Mouse (Mus musculus) liver, embryonic 15.5 days (tissue): Measurements from ENCODE around the gene Coro7. TPM values are rescaled to one million over a fixed set of nuclear protein-coding genes. Genes with fewer than 3 reads are reported as not detected.

Experiments used
- ATAC-seq: fragments of 200-750 bp; cut with Nextera tagmentation; 2 replicates; pipeline ENCODE4 v1.8.0; 2017; ENCODE audit warnings: moderate number of reproducible peaks, mild to moderate bottlenecking, moderate library complexity; ENCODE audit not compliant: insufficient read depth
- H3K27ac ChIP-seq: fragments of 300-500 bp; sonication (generic); replicated peaks from 2 replicates; pipeline ENCODE4 v1.5.1; 2015; ENCODE audit warnings: mild to moderate bottlenecking, inconsistent platforms
- H3K27me3 ChIP-seq: fragments of 300-500 bp; sonication (generic); 2 replicates; pipeline ENCODE4 v1.6.1; 2015; ENCODE audit warnings: mild to moderate bottlenecking, inconsistent platforms
- H3K36me3 ChIP-seq: fragments of 300-500 bp; sonication (generic); replicated peaks from 2 replicates; pipeline ENCODE4 v1.6.1; 2015; ENCODE audit warnings: moderate library complexity, mild to moderate bottlenecking, inconsistent platforms
- H3K4me1 ChIP-seq: fragments of 300-500 bp; sonication (generic); replicated peaks from 2 replicates; pipeline ENCODE4 v1.6.1; 2015; ENCODE audit warnings: inconsistent platforms
- H3K4me2 ChIP-seq: fragments of 300-500 bp; sonication (generic); 2 replicates; pipeline ENCODE4 v1.6.1; 2015; ENCODE audit warnings: moderate library complexity, mild to moderate bottlenecking, inconsistent platforms
- H3K4me3 ChIP-seq: fragments of 300-500 bp; sonication (generic); replicated peaks from 2 replicates; pipeline ENCODE4 v1.5.1; 2015; ENCODE audit warnings: mild to moderate bottlenecking, inconsistent platforms
- H3K9ac ChIP-seq: fragments of 300-500 bp; sonication (generic); 2 replicates; pipeline ENCODE4 v1.6.1; 2015; ENCODE audit warnings: moderate library complexity, mild to moderate bottlenecking, inconsistent platforms
- H3K9me3 ChIP-seq: fragments of 300-500 bp; sonication (generic); replicated peaks from 2 replicates; pipeline ENCODE4 v1.6.1; 2016; ENCODE audit warnings: inconsistent platforms
- WGBS: fragments of 180-500 bp; shearing (Covaris S2); methylation state at CpG from one replicate; pipeline ENCODE4 v1.1.7; 2015; ENCODE audit warnings: mixed read lengths; ENCODE audit not compliant: insufficient replicate concordance; 5-methylcytosine and 5-hydroxymethylcytosine counted together
- polyA plus RNA-seq: library from polyadenylated mRNA; unstranded; fragments of >200 nt; fragmentation: Nextera tagmentation; extraction: Ambion mirVana; gene quantifications from 2 replicates; pipeline ENCODE4 v1.2.1, GENCODE M21; 2015

Coro7 gene
- 10.5 and 13.1 TPM in 2 replicates for polyA plus RNA-seq

DNA sequence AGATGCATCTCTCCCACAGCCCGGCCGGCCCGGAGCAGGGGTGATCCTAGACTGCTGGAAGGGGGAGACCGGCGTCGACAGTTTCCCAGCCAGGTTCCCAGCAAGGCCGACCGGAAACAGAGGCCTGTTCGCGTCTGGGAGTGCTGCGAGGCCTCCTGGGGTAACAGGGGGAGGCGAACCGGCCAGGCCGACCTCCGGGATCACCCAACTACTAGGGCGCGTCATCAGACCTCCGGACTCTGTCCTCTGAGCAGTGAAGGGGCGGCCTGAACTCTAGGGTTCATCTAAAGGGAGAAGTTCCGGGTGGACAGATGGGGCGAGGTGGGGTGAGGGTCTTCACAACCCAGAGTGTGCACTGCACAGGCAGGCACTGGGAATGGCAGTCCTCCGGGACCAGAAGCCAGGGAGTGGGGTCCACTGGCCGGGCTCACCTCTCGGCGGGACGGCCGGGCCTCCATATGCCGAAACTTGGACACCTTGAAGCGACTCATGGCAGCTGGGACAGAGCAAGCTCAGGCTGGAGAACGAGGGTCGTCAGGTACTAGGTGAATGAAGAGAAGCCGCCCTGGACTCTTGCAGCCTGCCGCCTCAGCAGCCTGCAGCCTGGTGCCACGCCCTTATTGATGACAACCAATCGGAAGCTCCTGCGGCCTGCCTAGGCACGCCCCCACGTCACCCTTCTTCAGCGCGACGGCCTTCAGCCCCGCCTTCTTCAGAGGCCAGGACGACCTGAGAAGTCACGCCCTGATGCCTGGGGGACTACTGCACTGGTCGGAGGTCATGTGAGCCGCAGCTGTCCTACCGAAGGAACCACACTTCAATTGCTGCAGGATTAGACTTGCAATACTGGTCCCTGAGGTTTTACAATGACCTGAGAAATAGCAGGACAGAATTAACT is at the start of gene Coro7:
Coro7 (minus strand) TSS at position 657 of the 898 bp plus-strand sequence.
- H3K4me1 ChIP-seq, result peaks cover 59% of the 10 kb centered on the region
- ATAC-seq, result peak; percentile 80
- peaks cover 25% of the 10 kb centered on the region for H3K36me3 ChIP-seq
- H3K27me3 ChIP-seq, result no peaks in the 10 kb centered on the region
- H3K9me3 ChIP-seq, result no peaks in the 10 kb centered on the region
- H3K9ac ChIP-seq, result peak within 1 kb of the TSS; percentile 72
- under 1% methylated on average over 47 of the region's 47 CpGs for WGBS
- peak within 1 kb of the TSS; percentile 59 for H3K27ac ChIP-seq
- H3K4me3 ChIP-seq, result peak within 1 kb of the TSS; percentile 74
- H3K4me2 ChIP-seq, result peak within 1 kb of the TSS; percentile 98

GRCm38 (mm10) chr16:4727963-4728362 is 48.4 kb upstream of the Coro7 start:
- 3% methylated on average over 1 of the region's 1 CpGs for WGBS
- peaks cover 36% of the 10 kb centered on the region for H3K4me1 ChIP-seq
- no peaks in the 10 kb centered on the region for H3K9me3 ChIP-seq
- no peaks in the 10 kb centered on the region for H3K36me3 ChIP-seq
- peak overlapping the region; percentile 97 for H3K4me2 ChIP-seq
- no peak overlapping the region for H3K9ac ChIP-seq
- no peak overlapping the region for H3K27ac ChIP-seq
- no peak overlapping the region for H3K4me3 ChIP-seq
- H3K27me3 ChIP-seq, result no peaks in the 10 kb centered on the region
- ATAC-seq, result no peak

- H3K9me3 ChIP-seq, result no peaks in the 10 kb centered on the region
- no peak for ATAC-seq
- no peak overlapping the region for H3K9ac ChIP-seq
- WGBS, result 68% methylated on average over 1 of the region's 1 CpGs
- peak overlapping the region; percentile 12; the same call in 1 of the 2 replicates for H3K27ac ChIP-seq
- H3K36me3 ChIP-seq, result no peaks in the 10 kb centered on the region
- peak overlapping the region; percentile 94 for H3K4me3 ChIP-seq
- peak overlapping the region; percentile 97 for H3K4me2 ChIP-seq
- no peaks in the 10 kb centered on the region for H3K27me3 ChIP-seq
- peaks cover 40% of the 10 kb centered on the region for H3K4me1 ChIP-seq
Measured at GRCm38 (mm10) chr16:4727526-4727925, 47.9 kb upstream of the Coro7 start.

- WGBS, result under 1% methylated on average over 40 of the region's 40 CpGs
- peak; percentile 76 for ATAC-seq
- peak overlapping the region; percentile 94 for H3K4me3 ChIP-seq
- peak overlapping the region; percentile 77 for H3K27ac ChIP-seq
- no peaks in the 10 kb centered on the region for H3K27me3 ChIP-seq
- no peaks in the 10 kb centered on the region for H3K36me3 ChIP-seq
- H3K4me1 ChIP-seq, result peaks cover 49% of the 10 kb centered on the region
- H3K9me3 ChIP-seq, result no peaks in the 10 kb centered on the region
- H3K9ac ChIP-seq, result peak overlapping the region; percentile 94
- peak overlapping the region; percentile 97 for H3K4me2 ChIP-seq
Measured at GRCm38 (mm10) chr16:4726528-4727128, 47.1 kb upstream of the Coro7 start.

- Histone ChIP-seq H3K9ac (peak within 1 kb of the TSS; percentile 94), H3K4me1 (peaks cover 49% of the 10 kb centered on the region), H3K27ac (peak within 1 kb of the TSS; percentile 80), H3K4me2 (peak within 1 kb of the TSS; percentile 97), H3K9me3 (no peaks in the 10 kb centered on the region), H3K27me3 (no peaks in the 10 kb centered on the region), H3K36me3 (no peaks in the 10 kb centered on the region), H3K4me3 (peak within 1 kb of the TSS; percentile 94)
- 3% methylated on average over 35 of the region's 35 CpGs for WGBS
- ATAC-seq, result peak; percentile 92
Measured at GRCm38 (mm10) chr16:4725780-4726527, 46.4 kb upstream of the Coro7 start, which contains the start of gene Hmox2. Gene Hmox2 (plus strand): TSS chr16:4726361.

GRCm38 (mm10) chr16:4725266-4725665 is 45.7 kb upstream of the Coro7 start:
- Histone ChIP-seq H3K4me2 (peak overlapping the region; percentile 97; the same call in 1 of the 2 replicates), H3K4me1 (peaks cover 49% of the 10 kb centered on the region), H3K9ac (peak overlapping the region; percentile 94; the same call in 1 of the 2 replicates), H3K9me3 (no peaks in the 10 kb centered on the region), H3K27me3 (no peaks in the 10 kb centered on the region), H3K36me3 (no peaks in the 10 kb centered on the region), H3K4me3 (no peak overlapping the region), H3K27ac (no peak overlapping the region)
- 76% methylated on average over 4 of the region's 4 CpGs for WGBS
- no peak for ATAC-seq

- Histone ChIP-seq H3K9ac (no peak overlapping the region), H3K4me2 (0 out of 2 replicates have a peak overlapping the region, but pooled peaks have one; percentile 18), H3K4me3 (no peak overlapping the region), H3K4me1 (peaks cover 54% of the 10 kb centered on the region), H3K9me3 (no peaks in the 10 kb centered on the region), H3K27me3 (no peaks in the 10 kb centered on the region), H3K36me3 (no peaks in the 10 kb centered on the region), H3K27ac (peak overlapping the region; percentile 60)
- ATAC-seq, result no peak
- 24% methylated on average over 3 of the region's 3 CpGs for WGBS
Measured at GRCm38 (mm10) chr16:4722915-4723209, 43.3 kb upstream of the Coro7 start.

DNA sequence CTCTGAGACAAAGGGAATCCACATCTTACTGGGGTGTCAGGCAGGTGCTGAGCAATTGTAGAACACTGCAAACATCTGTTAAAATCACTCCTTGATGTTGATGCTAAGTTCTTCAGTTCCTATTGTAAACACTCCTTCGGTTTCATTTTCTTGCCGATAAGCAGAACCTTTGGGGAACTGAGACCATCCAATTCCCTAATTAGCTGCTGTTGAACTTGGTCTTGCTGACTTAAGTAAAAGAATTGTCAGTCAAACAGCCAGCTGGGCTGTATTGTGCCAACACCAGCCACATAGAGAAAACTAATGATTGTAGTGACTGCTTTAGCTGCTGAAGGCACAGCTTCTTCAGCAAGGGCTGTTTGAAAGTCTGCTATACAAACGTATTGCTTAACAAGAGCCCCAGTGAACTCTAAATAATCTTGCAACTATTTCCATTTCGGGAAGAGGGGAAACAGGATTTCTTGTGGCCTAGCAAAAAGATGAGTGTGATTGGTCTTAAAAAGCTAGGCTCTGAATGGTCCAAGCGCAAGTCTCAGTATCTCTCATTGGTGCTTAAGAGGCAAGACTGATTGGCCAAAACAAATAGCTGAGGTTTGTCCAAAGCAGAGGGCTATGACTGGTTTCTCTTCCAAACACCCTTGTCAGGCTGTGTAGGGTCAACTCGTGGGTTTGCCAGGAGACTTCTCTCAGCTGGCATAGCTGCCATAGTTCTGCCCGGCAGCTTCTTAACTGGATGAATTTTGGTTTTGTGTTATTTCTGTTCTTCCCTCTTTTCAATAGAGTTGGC is 42.7 kb upstream of the Coro7 start:
- H3K27ac ChIP-seq, result peak overlapping the region; percentile 60
- no peak overlapping the region for H3K9ac ChIP-seq
- H3K4me1 ChIP-seq, result peaks cover 54% of the 10 kb centered on the region
- no peak for ATAC-seq
- WGBS, result 53% methylated on average over 7 of the region's 7 CpGs
- no peak overlapping the region for H3K4me3 ChIP-seq
- H3K36me3 ChIP-seq, result no peaks in the 10 kb centered on the region
- H3K27me3 ChIP-seq, result no peaks in the 10 kb centered on the region
- no peaks in the 10 kb centered on the region for H3K9me3 ChIP-seq
- peak overlapping the region; percentile 25 for H3K4me2 ChIP-seq

- peak within 1 kb of the TSS; percentile 81 for H3K4me2 ChIP-seq
- peak; percentile 83 for ATAC-seq
- H3K4me3 ChIP-seq, result peak within 1 kb of the TSS; percentile 77
- WGBS, result 12% methylated on average over 33 of the region's 33 CpGs
- peak within 1 kb of the TSS; percentile 74 for H3K9ac ChIP-seq
- H3K36me3 ChIP-seq, result peaks cover 31% of the 10 kb centered on the region
- peaks cover 36% of the 10 kb centered on the region for H3K4me1 ChIP-seq
- H3K9me3 ChIP-seq, result no peaks in the 10 kb centered on the region
- no peaks in the 10 kb centered on the region for H3K27me3 ChIP-seq
- peak within 1 kb of the TSS; percentile 78 for H3K27ac ChIP-seq
Measured at GRCm38 (mm10) chr16:4718753-4719518, 39.4 kb upstream of the Coro7 start, which contains the start of gene Nmral1. Gene Nmral1 (minus strand): TSS chr16:4719356.

GRCm38 (mm10) chr16:4717866-4718265 is 38.3 kb upstream of the Coro7 start:
- no peaks in the 10 kb centered on the region for H3K27me3 ChIP-seq
- peak overlapping the region; percentile 81 for H3K4me2 ChIP-seq
- WGBS, result 43% methylated on average over 3 of the region's 3 CpGs
- peak overlapping the region; percentile 77 for H3K4me3 ChIP-seq
- H3K9me3 ChIP-seq, result no peaks in the 10 kb centered on the region
- peak overlapping the region; percentile 74 for H3K9ac ChIP-seq
- no peak overlapping the region for H3K27ac ChIP-seq
- H3K4me1 ChIP-seq, result peaks cover 32% of the 10 kb centered on the region
- no peak for ATAC-seq
- H3K36me3 ChIP-seq, result peaks cover 42% of the 10 kb centered on the region
